Mouse (Mus musculus): ENCODE results near the gene M1ap.

M1ap gene

GRCm38 (mm10) chr6:83068221-83068620, 121.5 kb downstream of the M1ap start:
- in situ Hi-C loops (cut with MboI; ENCODE audit: low sequenced_read_pairs): no loop called here

GRCm38 (mm10) chr6:83068706-83069487, 122.2 kb downstream of the M1ap start:
- in situ Hi-C loops (cut with MboI; ENCODE audit: low sequenced_read_pairs): no loop called here

- in situ Hi-C loops (cut with MboI; ENCODE audit: low sequenced_read_pairs): no loop called here
Observed at GRCm38 (mm10) chr6:83069488-83070246, 123.0 kb downstream of the M1ap start.

- in situ Hi-C loops (cut with MboI; ENCODE audit: low sequenced_read_pairs): no loop called here
Observed at GRCm38 (mm10) chr6:83070247-83070310, 123.4 kb downstream of the M1ap start, which contains the start of gene Tlx2. TSS of gene Tlx2 (minus strand) at chr6:83070293.

- in situ Hi-C loops (cut with MboI; ENCODE audit: low sequenced_read_pairs): no loop called here
Observed at GRCm38 (mm10) chr6:83070311-83071219, 123.9 kb downstream of the M1ap start.

- in situ Hi-C loops (cut with MboI; ENCODE audit: low sequenced_read_pairs): no loop called here
Observed at GRCm38 (mm10) chr6:83071220-83071619, 124.5 kb downstream of the M1ap start.

GRCm38 (mm10) chr6:83074979-83075378, 128.3 kb downstream of the M1ap start:
- in situ Hi-C loops (cut with MboI; ENCODE audit: low sequenced_read_pairs): no loop called here

GRCm38 (mm10) chr6:83077630-83078323, 131.1 kb downstream of the M1ap start, which contains the start of gene Pcgf1:
TSS of gene Pcgf1 (plus strand) at chr6:83077869.
- in situ Hi-C loops (cut with MboI; ENCODE audit: low sequenced_read_pairs): no loop called here

GRCm38 (mm10) chr6:83078324-83078858, 131.7 kb downstream of the M1ap start:
- in situ Hi-C loops (cut with MboI; ENCODE audit: low sequenced_read_pairs): no loop called here
